Mouse (Mus musculus) heart, embryonic 12.5 days (tissue): Measurements from ENCODE around the gene Vegfb. TPM values are rescaled to one million over a fixed set of nuclear protein-coding genes. Genes with fewer than 3 reads are reported as not detected.
"Not testable (repeated sequence)": the region's sequence is repeated elsewhere in the genome, so short reads cannot be mapped to it uniquely, and the experiment has no call there.

ENCODE experiments used
- ATAC-seq: fragments of 200-750 bp; cut with Nextera tagmentation; 2 replicates; pipeline ENCODE4 v1.8.0; 2017; ENCODE audit warnings: moderate TSS enrichment, moderate library complexity; ENCODE audit not compliant: insufficient number of reproducible peaks, low FRiP score
- H3K27ac ChIP-seq: fragments of 300-500 bp; sonication (generic); 2 replicates; pipeline ENCODE4 v1.5.1; 2016; ENCODE audit warnings: mild to moderate bottlenecking, moderate library complexity; ENCODE audit not compliant: poor library complexity, severe bottlenecking
- H3K27me3 ChIP-seq: fragments of 300-500 bp; sonication (generic); replicated peaks from 2 replicates; pipeline ENCODE4 v1.6.1; 2016; ENCODE audit warnings: mild to moderate bottlenecking, moderate library complexity
- H3K36me3 ChIP-seq: fragments of 300-500 bp; sonication (generic); 2 replicates; pipeline ENCODE4 v1.6.1; 2016; ENCODE audit warnings: mild to moderate bottlenecking, moderate library complexity
- H3K4me1 ChIP-seq: fragments of 300-500 bp; sonication (generic); replicated peaks from 2 replicates; pipeline ENCODE4 v1.6.1; 2016; ENCODE audit warnings: mild to moderate bottlenecking
- H3K4me2 ChIP-seq: fragments of 300-500 bp; sonication (generic); 2 replicates; pipeline ENCODE4 v1.6.1; 2016; ENCODE audit warnings: mild to moderate bottlenecking, moderate library complexity
- H3K4me3 ChIP-seq: fragments of 300-500 bp; sonication (generic); 2 replicates; pipeline ENCODE4 v1.5.1; 2016; ENCODE audit warnings: mild to moderate bottlenecking
- H3K9ac ChIP-seq: fragments of 300-500 bp; sonication (generic); 2 replicates; pipeline ENCODE4 v1.6.1; 2016; ENCODE audit warnings: mild to moderate bottlenecking, moderate library complexity
- H3K9me3 ChIP-seq: fragments of 300-500 bp; sonication (generic); replicated peaks from 2 replicates; pipeline ENCODE4 v1.6.1; 2016; ENCODE audit warnings: mild to moderate bottlenecking, moderate library complexity
- WGBS: fragments of 180-500 bp; shearing (Covaris S2); methylation state at CpG from one replicate; pipeline ENCODE4 v1.1.7; 2016; 5-methylcytosine and 5-hydroxymethylcytosine counted together
- polyA plus RNA-seq: library from polyadenylated mRNA; unstranded; fragments of >200 nt; fragmentation: Nextera tagmentation; extraction: Ambion mirVana; gene quantifications from 2 replicates; pipeline ENCODE4 v1.2.1, GENCODE M21; 2016

The Vegfb gene
- polyA plus RNA-seq, 1 experiment from 2014 or later = 136 TPM

DNA sequence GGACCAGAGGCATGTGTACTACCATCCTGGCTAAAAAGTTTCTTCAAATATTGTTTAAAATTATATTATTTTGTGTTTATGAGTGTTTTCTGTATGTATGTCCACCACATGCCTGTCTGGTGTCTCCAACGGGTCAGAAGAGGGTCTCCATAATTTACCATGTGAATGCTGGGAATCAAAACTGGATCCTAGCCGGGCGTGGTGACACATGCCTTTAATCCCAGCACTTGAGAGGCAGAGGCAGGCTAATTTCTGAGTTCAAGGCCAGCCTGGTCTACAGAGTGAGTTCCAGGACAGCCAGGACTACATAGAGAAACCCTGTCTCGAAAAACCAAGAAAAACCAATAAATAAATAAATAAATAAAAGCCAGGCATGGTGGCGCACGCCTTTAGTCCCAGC is 3.7 kb upstream of the Vegfb start:
- H3K9me3 ChIP-seq, H3K36me3 ChIP-seq, H3K4me3 ChIP-seq, H3K27ac ChIP-seq, H3K27me3 ChIP-seq, ATAC-seq, H3K9ac ChIP-seq: not testable (repeated sequence)
- H3K4me1 ChIP-seq = peaks cover 47% of the 10 kb centered on the region
- H3K4me2 ChIP-seq = peak overlapping the region; percentile 93; the same call in 1 of the 2 replicates
- 85% methylated on average over 6 of the region's 6 CpGs for WGBS

DNA sequence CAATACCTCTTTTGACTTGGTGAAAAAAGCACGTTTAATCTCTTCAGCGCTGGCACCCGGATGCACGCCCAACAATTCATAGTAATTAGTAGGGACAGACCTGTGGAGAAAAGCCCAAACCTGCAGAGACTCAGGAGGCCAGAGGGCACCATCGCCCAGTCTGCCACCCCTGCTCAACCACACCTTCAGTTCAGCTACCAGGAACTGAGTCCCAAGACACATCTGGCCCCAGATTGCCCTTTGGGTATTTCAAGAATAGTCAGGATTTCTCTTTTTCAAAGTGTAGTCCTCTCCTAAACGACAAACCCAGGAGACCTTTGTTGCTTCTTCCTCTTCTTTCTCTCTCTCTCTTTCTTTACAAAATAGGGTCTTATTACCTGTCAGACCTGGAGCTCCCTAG is 3.3 kb upstream of the Vegfb start:
- Histone ChIP-seq H3K4me2 (no peak overlapping the region), H3K9me3 (no peaks in the 10 kb centered on the region), H3K36me3 (peaks cover 5% of the 10 kb centered on the region), H3K9ac (no peak overlapping the region), H3K27me3 (no peaks in the 10 kb centered on the region), H3K27ac (no peak overlapping the region), H3K4me1 (peaks cover 51% of the 10 kb centered on the region), H3K4me3 (no peak overlapping the region)
- no peak for ATAC-seq
- WGBS = 79% methylated on average over 6 of the region's 6 CpGs

DNA sequence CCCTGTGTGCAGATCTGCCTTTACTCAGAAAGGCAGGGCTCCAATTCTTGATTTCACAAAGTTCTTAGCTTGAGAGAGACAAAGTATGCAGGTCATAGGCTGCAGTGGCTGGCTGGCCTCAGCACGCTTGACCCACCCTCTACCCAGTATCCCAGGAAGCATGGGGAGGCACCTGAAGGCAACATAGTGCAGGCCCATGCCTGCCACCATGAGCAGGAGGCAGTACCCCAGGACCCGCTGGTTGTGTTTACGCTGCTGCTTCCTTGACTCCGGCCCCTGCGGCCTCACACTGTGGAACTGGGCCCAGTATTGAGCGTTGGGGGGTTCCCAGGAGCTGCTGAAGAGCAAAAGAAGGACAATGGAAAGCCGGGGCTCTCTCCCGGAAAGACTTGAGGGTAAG is 1.8 kb upstream of the Vegfb start:
- H3K27me3 ChIP-seq = no peaks in the 10 kb centered on the region
- H3K4me2 ChIP-seq = no peak overlapping the region
- WGBS = 87% methylated on average over 8 of the region's 8 CpGs
- H3K27ac ChIP-seq = no peak overlapping the region
- H3K4me3 ChIP-seq = no peak overlapping the region
- peaks cover 42% of the 10 kb centered on the region for H3K4me1 ChIP-seq
- peaks cover 17% of the 10 kb centered on the region for H3K36me3 ChIP-seq
- H3K9me3 ChIP-seq = no peaks in the 10 kb centered on the region
- 0 out of 2 replicates have a peak overlapping the region, but pooled peaks have one; percentile 0 for H3K9ac ChIP-seq
- ATAC-seq = no peak

DNA sequence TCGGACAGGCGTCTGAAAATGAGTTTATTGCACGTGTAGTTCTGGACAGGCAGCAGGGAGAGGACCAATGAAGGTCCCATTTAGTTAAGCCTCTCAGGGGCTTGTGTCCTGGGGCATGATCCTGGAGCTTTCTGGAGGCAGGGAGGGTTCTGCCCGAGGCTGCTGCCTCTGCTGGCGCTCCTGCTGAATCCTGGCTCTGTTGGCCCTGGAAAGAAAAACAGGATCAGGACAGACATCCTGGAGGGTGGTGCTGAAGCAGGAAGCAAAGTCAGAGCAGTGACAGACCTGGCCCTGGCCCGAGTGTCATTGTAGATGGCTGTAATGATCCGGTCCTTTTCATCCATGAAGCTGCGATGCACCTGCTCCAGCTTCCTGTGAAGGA is 444 bp upstream of the Vegfb start:
- H3K9ac ChIP-seq = peak overlapping the region; percentile 97
- 5% methylated on average over 8 of the region's 8 CpGs for WGBS
- H3K27me3 ChIP-seq = no peaks in the 10 kb centered on the region
- H3K27ac ChIP-seq = peak overlapping the region; percentile 99
- peak overlapping the region; percentile 74 for H3K4me2 ChIP-seq
- no peaks in the 10 kb centered on the region for H3K9me3 ChIP-seq
- no peak; the same call in 1 of the 2 replicates for ATAC-seq
- H3K4me1 ChIP-seq = peaks cover 33% of the 10 kb centered on the region
- H3K36me3 ChIP-seq = peaks cover 30% of the 10 kb centered on the region
- peak overlapping the region; percentile 87 for H3K4me3 ChIP-seq

DNA sequence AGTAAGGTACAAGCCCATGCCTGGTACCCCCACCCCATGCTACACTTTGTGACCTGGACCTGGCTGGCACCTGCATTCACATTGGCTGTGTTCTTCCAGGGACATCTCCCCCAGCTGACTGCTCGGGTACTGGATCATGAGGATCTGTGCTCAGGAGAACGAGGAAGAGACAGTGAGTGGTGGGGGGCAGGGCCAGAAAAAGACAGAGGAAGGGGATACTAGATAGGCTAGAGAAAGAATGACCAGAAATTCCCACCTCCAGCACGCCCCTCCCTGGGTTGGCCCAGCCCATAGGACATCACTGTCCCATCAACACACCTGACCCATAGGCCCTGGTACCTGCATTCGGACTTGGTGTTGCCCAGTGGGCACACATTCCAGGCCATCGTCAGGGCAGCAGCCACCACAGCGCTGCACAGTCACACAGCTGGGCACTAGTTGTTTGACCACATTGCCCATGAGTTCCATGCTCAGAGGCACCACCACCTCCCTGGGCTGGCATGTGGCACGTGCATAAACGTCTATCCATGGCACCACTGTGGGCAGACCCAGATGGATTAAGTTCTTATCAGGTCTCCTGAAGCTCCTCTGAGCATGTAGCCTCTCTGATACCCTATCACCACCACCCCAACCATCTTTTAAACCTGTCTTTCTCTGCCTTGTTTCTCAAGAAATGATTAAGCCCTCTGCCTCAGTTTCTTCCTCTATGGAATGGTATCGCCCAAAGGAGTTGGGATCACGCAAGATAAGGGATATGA is 1.3 kb downstream of the Vegfb start:
- peak overlapping the region; percentile 74 for H3K4me2 ChIP-seq
- no peaks in the 10 kb centered on the region for H3K27me3 ChIP-seq
- peak overlapping the region; percentile 97 for H3K9ac ChIP-seq
- peaks cover 44% of the 10 kb centered on the region for H3K36me3 ChIP-seq
- WGBS = 68% methylated on average over 10 of the region's 10 CpGs
- ATAC-seq = no peak
- H3K4me1 ChIP-seq = peaks cover 30% of the 10 kb centered on the region
- H3K9me3 ChIP-seq = no peaks in the 10 kb centered on the region
- H3K4me3 ChIP-seq = peak overlapping the region; percentile 87
- peak overlapping the region; percentile 99; the same call in 1 of the 2 replicates for H3K27ac ChIP-seq

DNA sequence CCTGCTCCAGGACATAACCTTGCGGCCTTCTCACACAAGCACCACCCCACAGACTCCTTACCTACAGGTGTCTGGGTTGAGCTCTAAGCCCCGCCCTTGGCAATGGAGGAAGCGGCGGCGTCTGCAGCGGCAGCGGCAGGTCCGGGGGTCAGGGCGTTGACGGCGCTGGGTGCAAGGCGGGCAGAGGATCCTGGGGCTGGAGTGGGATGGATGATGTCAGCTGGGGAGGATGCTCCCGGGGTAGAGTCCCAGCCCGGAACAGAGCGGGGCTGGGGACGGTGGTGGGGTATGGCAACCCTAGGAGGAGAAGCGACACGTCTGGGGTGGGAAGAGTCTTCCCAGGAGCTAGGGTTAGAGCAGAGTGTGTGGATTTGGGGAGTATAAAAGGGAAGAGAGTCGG is 2.2 kb downstream of the Vegfb start:
- peaks cover 44% of the 10 kb centered on the region for H3K36me3 ChIP-seq
- no peak overlapping the region for H3K27ac ChIP-seq
- H3K4me3 ChIP-seq = no peak overlapping the region
- no peak overlapping the region for H3K4me2 ChIP-seq
- no peak for ATAC-seq
- H3K4me1 ChIP-seq = peaks cover 34% of the 10 kb centered on the region
- no peaks in the 10 kb centered on the region for H3K9me3 ChIP-seq
- no peaks in the 10 kb centered on the region for H3K27me3 ChIP-seq
- 84% methylated on average over 19 of the region's 19 CpGs for WGBS
- no peak overlapping the region for H3K9ac ChIP-seq

DNA sequence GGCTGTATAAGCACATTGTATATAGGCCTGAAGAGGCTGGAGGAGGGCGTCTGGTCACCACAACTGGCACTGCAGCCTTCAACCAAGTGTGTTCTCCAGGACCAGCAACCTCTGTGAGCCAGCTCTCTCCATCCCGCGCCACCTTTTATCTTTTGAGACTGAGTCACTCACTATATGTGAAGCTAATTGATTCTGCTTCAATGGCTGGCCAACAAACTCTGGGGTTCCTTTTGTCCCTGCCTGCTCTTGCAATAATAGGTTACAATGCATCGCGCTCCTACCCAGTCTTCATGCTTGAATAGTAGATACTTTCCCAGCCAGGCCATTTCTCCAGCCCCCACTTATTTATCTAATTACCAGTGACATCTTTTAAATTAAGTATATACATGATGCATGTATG is 3.8 kb downstream of the Vegfb start:
- Histone ChIP-seq H3K36me3 (peaks cover 47% of the 10 kb centered on the region), H3K27me3 (no peaks in the 10 kb centered on the region)
- WGBS = 93% methylated on average over 5 of the region's 5 CpGs

DNA sequence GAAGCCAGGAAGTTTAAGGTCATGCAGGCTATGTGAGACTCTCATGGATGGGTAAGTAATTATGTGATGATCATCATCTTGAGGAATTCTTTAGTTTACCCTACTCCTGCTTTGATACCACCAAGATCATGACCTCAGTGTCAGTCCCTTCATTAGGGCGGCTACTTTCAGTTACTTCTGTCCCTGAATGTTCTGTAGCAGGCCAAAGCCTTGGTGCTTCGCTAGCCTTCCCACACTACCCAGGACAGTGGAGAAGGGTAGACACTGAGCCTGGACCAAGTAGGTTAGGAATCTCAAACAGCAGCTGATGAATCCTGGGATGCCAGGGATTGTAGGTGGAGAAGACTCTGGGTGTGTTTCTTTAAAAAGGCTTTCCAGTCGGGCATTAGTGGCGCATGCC is 6.0 kb downstream of the Vegfb start:
- H3K27me3 ChIP-seq = no peaks in the 10 kb centered on the region
- no peak for ATAC-seq
- H3K9ac ChIP-seq = peak overlapping the region; percentile 78; the same call in 1 of the 2 replicates
- peak overlapping the region; percentile 95; the same call in 1 of the 2 replicates for H3K27ac ChIP-seq
- no peaks in the 10 kb centered on the region for H3K9me3 ChIP-seq
- H3K4me1 ChIP-seq = peaks cover 48% of the 10 kb centered on the region
- peaks cover 67% of the 10 kb centered on the region for H3K36me3 ChIP-seq
- 87% methylated on average over 4 of the region's 4 CpGs for WGBS
- peak overlapping the region; percentile 69; the same call in 1 of the 2 replicates for H3K4me3 ChIP-seq
- H3K4me2 ChIP-seq = peak overlapping the region; percentile 83; the same call in 1 of the 2 replicates

More for the DNA sequence above, 3.8 kb downstream of the Vegfb start:
- no peaks in the 10 kb centered on the region for H3K9me3 ChIP-seq
- peaks cover 40% of the 10 kb centered on the region for H3K4me1 ChIP-seq
- ATAC-seq = no peak
- H3K27ac ChIP-seq = no peak overlapping the region
- H3K4me3 ChIP-seq = no peak overlapping the region
- no peak overlapping the region for H3K4me2 ChIP-seq
- H3K9ac ChIP-seq = no peak overlapping the region

DNA sequence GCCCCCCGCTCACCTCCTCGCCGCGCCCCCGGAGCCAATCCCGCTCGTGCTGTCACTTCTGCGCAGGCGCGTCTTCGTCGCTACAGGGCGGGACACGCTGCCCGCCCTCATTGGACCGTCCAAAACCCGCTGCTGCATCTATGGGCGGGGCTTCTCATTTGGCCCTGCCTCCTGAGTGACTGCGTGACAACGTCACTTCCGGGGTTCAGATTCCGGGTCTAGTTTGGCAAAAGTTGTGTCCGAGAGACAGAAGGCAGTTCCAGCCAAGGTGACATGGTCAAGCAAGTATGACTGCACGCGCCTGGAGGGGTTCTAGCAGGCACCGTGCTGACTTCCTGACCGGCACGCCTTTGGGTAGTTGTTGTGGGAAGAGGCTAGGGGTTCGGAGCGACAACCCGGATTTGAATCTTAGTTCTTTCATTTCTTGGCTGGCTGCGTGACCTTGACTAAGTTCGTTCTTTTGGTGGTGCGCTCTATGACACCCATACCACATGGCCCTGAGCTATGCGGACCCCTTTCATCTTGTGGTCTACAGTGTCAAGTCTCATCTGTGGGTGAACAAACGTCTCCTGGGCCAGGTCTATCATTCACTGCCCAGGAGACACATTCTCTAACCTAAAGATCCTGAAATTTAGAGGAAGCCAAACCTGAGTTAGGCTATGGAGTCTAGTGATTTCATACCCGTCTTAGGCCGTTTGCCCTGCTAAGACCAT is 6.9 kb downstream of the Vegfb start, which contains the start of gene Fkbp2:
Fkbp2 (minus strand) TSS at position 121 of the 713 bp plus-strand sequence.
- Histone ChIP-seq H3K9ac (peak within 1 kb of the TSS; percentile 87), H3K36me3 (peaks cover 61% of the 10 kb centered on the region), H3K4me2 (peak within 1 kb of the TSS; percentile 83), H3K4me1 (peaks cover 46% of the 10 kb centered on the region), H3K27me3 (no peaks in the 10 kb centered on the region), H3K27ac (peak within 1 kb of the TSS; percentile 95), H3K9me3 (no peaks in the 10 kb centered on the region), H3K4me3 (peak within 1 kb of the TSS; percentile 69)
- under 1% methylated on average over 38 of the region's 38 CpGs for WGBS
- ATAC-seq = peak; percentile 92

DNA sequence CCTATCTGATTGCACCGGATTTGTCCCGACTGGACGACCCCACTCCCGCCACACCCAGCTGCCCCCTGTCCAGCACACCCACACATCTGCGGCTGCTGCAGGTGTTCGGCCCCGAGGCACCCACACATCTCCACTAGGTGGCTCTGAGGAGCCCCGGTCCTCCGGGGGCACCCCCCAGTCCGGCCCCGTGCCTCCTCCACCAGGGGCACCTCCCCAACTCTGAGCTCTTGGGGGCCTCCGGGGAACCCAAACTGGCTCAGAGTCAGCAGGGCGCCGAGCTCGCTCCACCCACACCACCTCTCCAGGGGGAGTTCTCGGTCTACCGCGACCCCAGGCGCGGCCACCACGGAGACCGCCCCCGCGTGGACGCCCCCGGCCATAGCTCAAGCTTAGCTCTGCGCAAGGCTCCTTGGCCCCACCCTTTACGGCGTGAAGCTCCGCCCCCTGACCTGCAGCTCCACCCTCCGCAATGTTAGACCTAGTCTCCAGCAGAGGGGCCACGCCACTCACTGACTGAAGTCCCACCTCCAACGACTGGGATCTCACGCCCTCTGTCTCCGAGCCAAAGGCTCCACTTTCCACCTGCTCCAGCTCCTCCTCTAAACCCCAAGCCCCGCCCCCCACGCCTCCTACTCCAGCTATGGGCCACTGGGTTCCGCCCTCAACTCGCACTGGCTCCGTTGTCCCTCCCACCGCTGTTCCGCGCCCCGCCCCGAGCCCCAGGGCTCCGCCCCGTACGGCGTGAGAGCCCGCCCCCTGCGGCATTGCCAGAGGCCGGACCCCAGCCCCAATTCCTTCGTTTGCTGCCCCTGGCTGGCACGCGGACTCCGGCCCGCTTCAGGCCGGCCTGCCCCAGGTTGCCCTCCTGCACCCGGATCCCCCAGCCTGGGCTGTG is 7.7 kb downstream of the Vegfb start:
- peak overlapping the region; percentile 87 for H3K9ac ChIP-seq
- peaks cover 53% of the 10 kb centered on the region for H3K36me3 ChIP-seq
- peak overlapping the region; percentile 83 for H3K4me2 ChIP-seq
- no peaks in the 10 kb centered on the region for H3K27me3 ChIP-seq
- peak overlapping the region; percentile 69 for H3K4me3 ChIP-seq
- peak overlapping the region; percentile 95 for H3K27ac ChIP-seq
- peaks cover 43% of the 10 kb centered on the region for H3K4me1 ChIP-seq
- under 1% methylated on average over 58 of the region's 59 CpGs for WGBS
- H3K9me3 ChIP-seq = no peaks in the 10 kb centered on the region
- peak; percentile 92 for ATAC-seq
